Mouse (Mus musculus) layer of hippocampus, postnatal 14 days (tissue): ENCODE results near the gene Tmem191c. TPM values are rescaled to one million over a fixed set of nuclear protein-coding genes. Genes with fewer than 3 reads are reported as not detected.
A peak's percentile ranks its signal among the peaks of the same experiment; 100 is the strongest.

Experiments used
- DNase-seq, 2 experiments: peaks; one replicate each; pipeline ENCODE4 v3.0.0; 2021 to 2022; ENCODE audit warnings: low spot score in 2 of 2, mixed read lengths in 1 of 2
- total RNA-seq, 2 experiments: library from RNA; stranded (reverse); gene quantifications; 2 replicates each; pipeline ENCODE4 v1.2.3; 2021

Tmem191c gene
- total RNA-seq, 2 experiments from 2014 or later = 86.7 to 100 TPM

GRCm38 (mm10) chr16:17258917-17259316 lies 17.0 kb upstream of the Tmem191c start:
- DNase-seq = no peak

- no peak for DNase-seq
Measured at GRCm38 (mm10) chr16:17261341-17261740, 14.5 kb upstream of the Tmem191c start.

- DNase-seq = no peak
Measured at GRCm38 (mm10) chr16:17266113-17266512, 9.8 kb upstream of the Tmem191c start.

- DNase-seq = no peak
Measured at GRCm38 (mm10) chr16:17267937-17268336, 7.9 kb upstream of the Tmem191c start.

GRCm38 (mm10) chr16:17269872-17270271 lies 6.0 kb upstream of the Tmem191c start:
- no peak for DNase-seq

- no peak for DNase-seq
Measured at GRCm38 (mm10) chr16:17271124-17271523, 4.8 kb upstream of the Tmem191c start.

- no peak for DNase-seq
Measured at GRCm38 (mm10) chr16:17271856-17272255, 4.0 kb upstream of the Tmem191c start.

- peak; percentile 91 to 92 for DNase-seq
Measured at GRCm38 (mm10) chr16:17276164-17277151, 581 bp downstream of the Tmem191c start.

GRCm38 (mm10) chr16:17277342-17278211 lies 1.7 kb downstream of the Tmem191c start:
- peak; percentile 49 to 65 for DNase-seq

GRCm38 (mm10) chr16:17280471-17280870 lies 4.6 kb downstream of the Tmem191c start:
- DNase-seq = no peak

GRCm38 (mm10) chr16:17283151-17283550 lies 7.3 kb downstream of the Tmem191c start:
- DNase-seq = no peak

- no peak for DNase-seq
Measured at GRCm38 (mm10) chr16:17287103-17287502, 11.2 kb downstream of the Tmem191c start.

GRCm38 (mm10) chr16:17291016-17291415 lies 15.1 kb downstream of the Tmem191c start:
- no peak for DNase-seq

GRCm38 (mm10) chr16:17292751-17293150 lies 16.9 kb downstream of the Tmem191c start:
- DNase-seq = peak in 1 of 2 experiments; percentile 52

- no peak for DNase-seq
Measured at GRCm38 (mm10) chr16:17300818-17301217, 24.9 kb downstream of the Tmem191c start.

GRCm38 (mm10) chr16:17303521-17304245 lies 27.8 kb downstream of the Tmem191c start:
- no peak for DNase-seq

GRCm38 (mm10) chr16:17307461-17307860 lies 31.6 kb downstream of the Tmem191c start:
- no peak for DNase-seq

- DNase-seq = no peak
Measured at GRCm38 (mm10) chr16:17309036-17309435, 33.2 kb downstream of the Tmem191c start.

GRCm38 (mm10) chr16:17312531-17312930 lies 36.7 kb downstream of the Tmem191c start:
- DNase-seq = no peak

- no peak for DNase-seq
Measured at GRCm38 (mm10) chr16:17316554-17316953, 40.7 kb downstream of the Tmem191c start.

GRCm38 (mm10) chr16:17321481-17321880 lies 45.6 kb downstream of the Tmem191c start:
- no peak for DNase-seq
